Mouse (Mus musculus): ENCODE measurements around the gene Ascl5. TPM values are rescaled to one million over a fixed set of nuclear protein-coding genes. Genes with fewer than 3 reads are reported as not detected.

Ascl5 gene
- polyA plus RNA-seq, 1 experiment from 2014 or later = not detected

- Histone ChIP-seq H3K9ac (ENCODE audit: low read depth, low read length) (no peak overlapping the region), H3K9me3 (ENCODE audit: control insufficient read depth, low read length) (no peaks in the 10 kb centered on the region), H3K4me2 (replicated peaks; ENCODE audit: low read depth, low read length) (no peak overlapping the region), H3K4me3 (ENCODE audit: low read depth, low read length) (no peak overlapping the region), H3K36me3 (ENCODE audit: control insufficient read depth, insufficient read depth, low read length) (no peaks in the 10 kb centered on the region), H3K27ac (ENCODE audit: low read depth, low read length) (no peak overlapping the region), H3K27me3 (ENCODE audit: control insufficient read depth, insufficient read depth, low read length) (no peaks in the 10 kb centered on the region), H3K4me1 (replicated peaks; ENCODE audit: control insufficient read depth, insufficient read depth, low read length) (no peaks in the 10 kb centered on the region)
- WGBS = 80% methylated on average over 9 of the region's 9 CpGs
- DNase-seq (ENCODE audit: low spot score) (no peak), ATAC-seq (ENCODE audit: low FRiP score) (no peak)
These were observed 39.0 kb downstream of the Ascl5 start for GRCm38 (mm10) chr1:136089368-136090165.

GRCm38 (mm10) chr1:136093726-136094125 is 43.1 kb downstream of the Ascl5 start:
- no peak for DNase-seq (ENCODE audit: low spot score)
- Histone ChIP-seq H3K4me1 (replicated peaks; ENCODE audit: control insufficient read depth, insufficient read depth, low read length) (no peaks in the 10 kb centered on the region), H3K4me3 (ENCODE audit: low read depth, low read length) (no peak overlapping the region), H3K27me3 (ENCODE audit: control insufficient read depth, insufficient read depth, low read length) (no peaks in the 10 kb centered on the region), H3K9ac (ENCODE audit: low read depth, low read length) (no peak overlapping the region), H3K9me3 (ENCODE audit: control insufficient read depth, low read length) (no peaks in the 10 kb centered on the region), H3K27ac (ENCODE audit: low read depth, low read length) (no peak overlapping the region), H3K4me2 (replicated peaks; ENCODE audit: low read depth, low read length) (no peak overlapping the region), H3K36me3 (ENCODE audit: control insufficient read depth, insufficient read depth, low read length) (no peaks in the 10 kb centered on the region)
- ATAC-seq (ENCODE audit: low FRiP score) = no peak
- 75% methylated on average over 3 of the region's 3 CpGs for WGBS

GRCm38 (mm10) chr1:136094807-136095206 is 44.2 kb downstream of the Ascl5 start:
- Histone ChIP-seq H3K4me2 (replicated peaks; ENCODE audit: low read depth, low read length) (no peak overlapping the region), H3K4me1 (replicated peaks; ENCODE audit: control insufficient read depth, insufficient read depth, low read length) (no peaks in the 10 kb centered on the region), H3K9me3 (ENCODE audit: control insufficient read depth, low read length) (no peaks in the 10 kb centered on the region), H3K36me3 (ENCODE audit: control insufficient read depth, insufficient read depth, low read length) (no peaks in the 10 kb centered on the region), H3K9ac (ENCODE audit: low read depth, low read length) (no peak overlapping the region), H3K27ac (ENCODE audit: low read depth, low read length) (no peak overlapping the region), H3K4me3 (ENCODE audit: low read depth, low read length) (no peak overlapping the region), H3K27me3 (ENCODE audit: control insufficient read depth, insufficient read depth, low read length) (no peaks in the 10 kb centered on the region)
- DNase-seq (ENCODE audit: low spot score) (no peak), ATAC-seq (ENCODE audit: low FRiP score) (no peak)
- 75% methylated on average over 5 of the region's 5 CpGs for WGBS

Other genes with a start within 250 kb of the Ascl5 start
- 0.96 and 1.3 TPM in 2 replicates for gene Lad1, start 232.2 kb upstream of the Ascl5 start, polyA plus RNA-seq (2014; fragmentation: Nextera tagmentation; extraction: Ambion mirVana)
- gene Tnnt2, start 214.4 kb upstream of the Ascl5 start, polyA plus RNA-seq (2014; fragmentation: Nextera tagmentation; extraction: Ambion mirVana) = 2.0 and 3.3 TPM in 2 replicates
- gene Pkp1, start 131.6 kb upstream of the Ascl5 start, polyA plus RNA-seq (2014; fragmentation: Nextera tagmentation; extraction: Ambion mirVana) = 0.08 and 0.22 TPM in 2 replicates
- gene Igfn1, start 44.5 kb upstream of the Ascl5 start, polyA plus RNA-seq (2014; fragmentation: Nextera tagmentation; extraction: Ambion mirVana) = not detected in 2 replicates
- gene Tmem9, start 42.7 kb upstream of the Ascl5 start, polyA plus RNA-seq (2014; fragmentation: Nextera tagmentation; extraction: Ambion mirVana) = 60.8 and 84.0 TPM in 2 replicates
- 0.20 and 0.43 TPM in 2 replicates for gene Cacna1s, start 1.9 kb downstream of the Ascl5 start, polyA plus RNA-seq (2014; fragmentation: Nextera tagmentation; extraction: Ambion mirVana)
- gene Kif21b, start 80.6 kb downstream of the Ascl5 start, polyA plus RNA-seq (2014; fragmentation: Nextera tagmentation; extraction: Ambion mirVana) = 17.7 and 24.4 TPM in 2 replicates
- 0.25 and 0.32 TPM in 2 replicates for gene Mroh3, start 162.0 kb downstream of the Ascl5 start, polyA plus RNA-seq (2014; fragmentation: Nextera tagmentation; extraction: Ambion mirVana)
- gene Inava, start 183.5 kb downstream of the Ascl5 start, polyA plus RNA-seq (2014; fragmentation: Nextera tagmentation; extraction: Ambion mirVana) = 13.9 and 14.3 TPM in 2 replicates
- not detected in 2 replicates for gene Gpr25, start 210.1 kb downstream of the Ascl5 start, polyA plus RNA-seq (2014; fragmentation: Nextera tagmentation; extraction: Ambion mirVana)